21 mouse cellular contexts compared by ENCODE assay signal in the genomic region with DNA sequence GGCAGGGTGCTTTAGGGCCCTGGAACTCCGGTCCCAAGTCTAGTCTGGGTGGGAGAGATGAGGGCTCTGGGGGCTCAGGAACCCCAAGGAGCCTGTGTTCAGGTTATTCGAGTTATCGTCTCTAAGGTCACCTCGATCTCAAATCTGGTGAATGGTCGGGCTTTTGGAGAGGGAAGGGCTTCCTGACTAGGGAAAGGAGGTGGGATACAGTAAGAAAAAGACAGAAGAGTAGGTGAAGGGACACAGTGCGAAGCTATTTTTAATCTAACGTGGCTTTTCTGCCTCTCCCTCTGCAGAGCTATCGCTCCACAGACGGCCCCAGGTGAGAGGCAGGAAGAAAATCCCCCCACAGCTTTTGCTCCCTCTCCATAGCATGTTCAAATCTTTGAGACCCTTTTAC.
DNase-seq lines count a peak whose midpoint lies in the region; ATAC-seq lines count a peak whose summit lies in the region.
"Had no signal": no experiment of that assay in that cellular context is flagged by ENCODE, and none has a peak within 500 bp of the region (broad histone marks: within the 10 kb centered on the region; RNA-seq: fewer than 3 reads in every experiment).

No protein-coding gene starts in this region.

- H3K36me3 ChIP-seq in forebrain, embryonic 13.5 days (ENCODE audit: poor library complexity, severe bottlenecking) = no peaks in the 10 kb centered on the region
- no peaks in the 10 kb centered on the region for H3K36me3 ChIP-seq in forebrain, embryonic 10.5 days (replicated peaks)
- no peaks in the 10 kb centered on the region for H3K36me3 ChIP-seq in hindbrain, embryonic 13.5 days
- H3K36me3 ChIP-seq in hindbrain, embryonic 12.5 days = no peaks in the 10 kb centered on the region
- H3K36me3 ChIP-seq in midbrain, embryonic 11.5 days (ENCODE audit: control insufficient read depth, insufficient read depth, low read length) = no peaks in the 10 kb centered on the region
- H3K36me3 ChIP-seq: embryonic facial prominence, embryonic 15.5 days; G1E; heart, embryonic 13.5 days; intestine, embryonic 15.5 days; kidney, embryonic 15.5 days had no signal

- no peak for ATAC-seq in forebrain, embryonic 13.5 days
- no peak for ATAC-seq in hindbrain, embryonic 13.5 days (ENCODE audit: low FRiP score)
- no peak for ATAC-seq in hindbrain, embryonic 12.5 days (ENCODE audit: low FRiP score)
- no peak for ATAC-seq in midbrain, embryonic 11.5 days (ENCODE audit: low FRiP score)
- ATAC-seq: activated CD4-positive, CD25-positive, alpha-beta regulatory T cell, adult 4 months; intestine, embryonic 15.5 days had no signal

- H3K27ac ChIP-seq in forebrain, embryonic 13.5 days = no peak overlapping the region
- H3K27ac ChIP-seq in forebrain, embryonic 10.5 days = no peak overlapping the region
- H3K27ac ChIP-seq in hindbrain, embryonic 13.5 days = no peak overlapping the region
- no peak overlapping the region for H3K27ac ChIP-seq in hindbrain, embryonic 12.5 days
- no peak overlapping the region for H3K27ac ChIP-seq in midbrain, embryonic 11.5 days (ENCODE audit: low read depth, low read length)
- H3K27ac ChIP-seq: embryonic facial prominence, embryonic 15.5 days; heart, embryonic 13.5 days; intestine, embryonic 15.5 days; kidney, embryonic 15.5 days had no signal

- peak overlapping the region; percentile 24 for H3K4me2 ChIP-seq in forebrain, embryonic 13.5 days
- no peak overlapping the region for H3K4me2 ChIP-seq in hindbrain, embryonic 13.5 days
- no peak overlapping the region for H3K4me2 ChIP-seq in hindbrain, embryonic 12.5 days (replicated peaks)
- no peak overlapping the region for H3K4me2 ChIP-seq in midbrain, embryonic 11.5 days
- H3K4me2 ChIP-seq: intestine, embryonic 15.5 days; kidney, embryonic 15.5 days; liver, embryonic 11.5 days; lung, embryonic 14.5 days had no signal

- no peak overlapping the region for H3K4me3 ChIP-seq in forebrain, embryonic 13.5 days
- no peak overlapping the region; the same call in 1 of the 2 replicates for H3K4me3 ChIP-seq in forebrain, embryonic 10.5 days
- H3K4me3 ChIP-seq in hindbrain, embryonic 13.5 days = 0 out of 2 replicates have a peak overlapping the region, but pooled peaks have one; percentile 49
- H3K4me3 ChIP-seq in hindbrain, embryonic 12.5 days = no peak overlapping the region
- H3K4me3 ChIP-seq in midbrain, embryonic 11.5 days (ENCODE audit: low read depth, low read length) = no peak overlapping the region
- H3K4me3 ChIP-seq: intestine, embryonic 15.5 days; kidney, embryonic 15.5 days had no signal

- peaks cover 69% of the 10 kb centered on the region for H3K27me3 ChIP-seq in forebrain, embryonic 13.5 days
- peaks cover 89% of the 10 kb centered on the region for H3K27me3 ChIP-seq in forebrain, embryonic 10.5 days (ENCODE audit: poor library complexity, severe bottlenecking)
- peaks cover 83% of the 10 kb centered on the region for H3K27me3 ChIP-seq in hindbrain, embryonic 13.5 days
- peaks cover 75% of the 10 kb centered on the region for H3K27me3 ChIP-seq in hindbrain, embryonic 12.5 days
- H3K27me3 ChIP-seq in midbrain, embryonic 11.5 days (ENCODE audit: control insufficient read depth, insufficient read depth, low read length) = peaks cover 66% of the 10 kb centered on the region

- no peak for DNase-seq in forebrain, embryonic 10.5 days (ENCODE audit: extremely low spot score, low spot score)
- DNase-seq in midbrain, embryonic 11.5 days (ENCODE audit: low spot score, missing footprints) = peak; percentile 90
- DNase-seq in urinary bladder, postnatal 4 days (ENCODE audit: low spot score in 2 of 2) = no peak
- no peak for DNase-seq in urinary bladder, postnatal 10 days (ENCODE audit: low spot score)
- DNase-seq: adrenal gland, postnatal 10 days; gastrocnemius, postnatal 36 days; heart, postnatal 36 days; kidney, postnatal 4 days; lung, embryonic 14.5 days; lung, postnatal 36 days; thymus, postnatal 14 days had no signal

- no peak overlapping the region for H3K9ac ChIP-seq in forebrain, embryonic 13.5 days
- H3K9ac ChIP-seq in hindbrain, embryonic 13.5 days = no peak overlapping the region
- no peak overlapping the region for H3K9ac ChIP-seq in hindbrain, embryonic 12.5 days
- no peak overlapping the region for H3K9ac ChIP-seq in midbrain, embryonic 11.5 days (ENCODE audit: low read length)
- H3K9ac ChIP-seq: embryonic facial prominence, embryonic 15.5 days; heart, embryonic 13.5 days; intestine, embryonic 15.5 days; kidney, embryonic 15.5 days; lung, embryonic 14.5 days had no signal

- peaks cover 47% of the 10 kb centered on the region for H3K4me1 ChIP-seq in forebrain, embryonic 13.5 days
- H3K4me1 ChIP-seq in forebrain, embryonic 10.5 days = peaks cover 46% of the 10 kb centered on the region
- peaks cover 44% of the 10 kb centered on the region for H3K4me1 ChIP-seq in hindbrain, embryonic 13.5 days (replicated peaks)
- peaks cover 36% of the 10 kb centered on the region for H3K4me1 ChIP-seq in hindbrain, embryonic 12.5 days
- peaks cover 17% of the 10 kb centered on the region for H3K4me1 ChIP-seq in midbrain, embryonic 11.5 days (ENCODE audit: control insufficient read depth, insufficient read depth, low read length)

- H3K9me3 ChIP-seq in forebrain, embryonic 13.5 days (replicated peaks) = no peaks in the 10 kb centered on the region
- H3K9me3 ChIP-seq in forebrain, embryonic 10.5 days = no peaks in the 10 kb centered on the region
- H3K9me3 ChIP-seq in hindbrain, embryonic 13.5 days = no peaks in the 10 kb centered on the region
- H3K9me3 ChIP-seq in hindbrain, embryonic 12.5 days (replicated peaks) = no peaks in the 10 kb centered on the region
- no peaks in the 10 kb centered on the region for H3K9me3 ChIP-seq in midbrain, embryonic 11.5 days (ENCODE audit: control insufficient read depth, low read length)
- H3K9me3 ChIP-seq: embryonic facial prominence, embryonic 15.5 days; G1E; heart, embryonic 13.5 days; intestine, embryonic 15.5 days; kidney, embryonic 15.5 days had no signal

- WGBS in forebrain, embryonic 13.5 days = 7% methylated on average over 9 of the region's 9 CpGs
- WGBS in forebrain, embryonic 10.5 days = 12% methylated on average over 9 of the region's 9 CpGs
- WGBS in hindbrain, embryonic 13.5 days = 12% methylated on average over 9 of the region's 9 CpGs
- 15% methylated on average over 9 of the region's 9 CpGs for WGBS in hindbrain, embryonic 12.5 days
- WGBS in midbrain, embryonic 11.5 days = 10% methylated on average over 9 of the region's 9 CpGs
